Mouse (Mus musculus): Measurements from ENCODE around the gene Dusp10.

- TF ChIP-seq TAL1 (IDR thresholded peaks at IDR 0.05; ENCODE audit: low read length) (no peak), GATA1 (IDR thresholded peaks at IDR 0.05; ENCODE audit: low read length) (no peak)
These were observed 29.6 kb downstream of the Dusp10 start for GRCm38 (mm10) chr1:184042745-184043144.

Measured in erythroblast, embryonic 14.5 days (primary cell).